Mouse (Mus musculus): ENCODE results near the gene P2rx5.

The P2rx5 gene

DNA sequence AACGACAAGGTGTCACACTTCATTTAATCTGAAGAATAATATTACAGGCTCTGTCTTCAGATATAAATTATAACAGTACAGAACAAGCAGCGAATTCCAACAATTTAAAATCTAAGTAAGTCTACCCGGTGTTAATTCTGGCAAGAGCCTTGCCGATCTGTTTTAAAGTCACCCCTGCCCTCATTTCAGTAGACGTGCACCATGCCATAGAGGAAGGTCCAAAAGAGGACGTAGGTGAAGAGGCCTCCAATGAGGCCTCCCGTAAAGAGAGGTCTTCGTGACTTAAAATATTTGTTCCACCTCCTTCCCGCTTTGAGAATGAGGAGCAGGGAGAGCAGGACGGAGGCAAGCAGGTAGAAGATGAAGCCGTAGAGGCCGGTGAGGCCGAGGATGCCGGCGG, 16.0 kb downstream of the P2rx5 start:
- no peak for DNase-seq (ENCODE audit: low spot score in 2 of 2)

GRCm38 (mm10) chr11:73176608-73177508, 16.6 kb downstream of the P2rx5 start, which contains the start of the genes Emc6 and Tax1bp3:
Gene Emc6, minus strand, starts transcription at chr11:73177037.
Gene Tax1bp3, plus strand, starts transcription at chr11:73177083.
- DNase-seq (ENCODE audit: low spot score in 2 of 2): peak; percentile 95 to 97

DNA sequence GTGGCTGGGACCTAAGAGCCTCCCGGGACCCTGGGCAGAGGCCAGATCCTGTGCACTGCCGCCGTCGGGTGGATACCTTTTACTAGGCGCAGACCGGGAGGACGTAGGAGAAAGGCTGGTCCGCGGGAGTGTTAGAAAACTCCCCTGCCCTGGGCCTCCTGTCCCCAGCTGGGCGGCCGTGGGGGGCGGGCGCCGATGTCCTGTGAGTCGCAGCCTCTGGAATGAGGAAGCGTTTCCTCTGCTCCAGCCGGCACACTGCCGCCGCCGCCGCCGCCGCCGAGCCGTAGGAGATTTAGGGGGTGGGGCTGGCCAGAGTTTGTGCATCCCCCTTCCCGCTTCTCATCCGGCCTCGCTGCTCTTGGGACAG, 17.3 kb downstream of the P2rx5 start:
- peak in 1 of 2 experiments; percentile 35 for DNase-seq (ENCODE audit: low spot score in 2 of 2)

- DNase-seq (ENCODE audit: low spot score in 2 of 2): no peak
These were observed 17.7 kb downstream of the P2rx5 start for GRCm38 (mm10) chr11:73177895-73178294.

DNA sequence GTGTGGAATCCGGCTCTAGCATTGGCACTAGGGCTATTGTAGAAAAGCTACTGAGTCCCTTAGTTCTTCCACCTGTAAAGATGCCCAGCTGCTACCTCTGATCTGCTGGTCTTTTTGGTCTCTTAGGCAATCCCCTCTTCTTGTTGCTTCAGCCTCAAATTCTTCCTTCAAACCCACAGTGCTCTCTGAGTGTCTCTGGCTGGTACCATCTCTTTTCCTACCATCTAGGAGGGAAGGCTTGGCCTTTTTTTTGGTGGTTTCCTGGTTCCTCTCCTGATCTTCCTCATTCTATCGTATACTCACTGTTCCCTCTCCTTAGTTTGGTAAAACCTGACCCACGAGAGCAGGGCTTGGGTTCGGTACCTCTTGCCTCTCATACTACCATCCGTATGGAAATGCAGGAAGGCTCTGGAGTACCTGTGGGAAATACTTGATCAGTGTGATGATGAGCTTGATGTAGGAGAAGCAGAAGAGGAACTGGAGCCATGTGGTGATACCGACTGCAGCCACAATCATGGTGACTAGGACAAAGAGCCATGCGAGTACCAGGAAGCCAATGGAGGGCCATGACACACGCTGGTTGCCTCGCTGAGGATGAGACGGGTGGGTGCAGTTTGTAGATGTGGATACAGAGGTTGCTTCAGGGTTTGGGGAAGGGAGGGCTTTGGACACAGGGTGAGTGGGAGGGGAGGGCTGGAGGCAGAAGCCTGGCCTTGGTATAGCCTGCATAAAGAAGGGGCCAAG, 25.8 kb downstream of the P2rx5 start:
- DNase-seq (ENCODE audit: low spot score in 2 of 2): no peak

DNA sequence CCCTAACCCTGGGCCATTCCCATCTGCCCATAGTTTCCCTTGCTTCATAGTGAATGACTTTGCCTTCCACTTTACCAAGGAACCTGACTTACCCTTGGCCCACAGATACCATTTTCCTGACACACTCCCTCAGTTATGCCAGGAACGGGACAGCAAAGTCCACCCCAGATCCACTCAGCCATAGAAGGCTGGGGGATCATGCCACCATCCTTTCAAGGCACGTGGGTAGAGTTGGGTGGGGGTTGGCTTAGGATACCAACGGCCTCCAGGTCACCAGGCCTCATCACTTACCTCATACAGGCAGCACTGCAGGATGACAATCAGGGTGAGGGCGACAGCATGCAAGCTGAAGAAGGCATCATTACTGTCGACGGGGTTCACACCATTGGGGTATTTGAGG, 27.0 kb downstream of the P2rx5 start:
- DNase-seq (ENCODE audit: low spot score in 2 of 2): no peak

DNA sequence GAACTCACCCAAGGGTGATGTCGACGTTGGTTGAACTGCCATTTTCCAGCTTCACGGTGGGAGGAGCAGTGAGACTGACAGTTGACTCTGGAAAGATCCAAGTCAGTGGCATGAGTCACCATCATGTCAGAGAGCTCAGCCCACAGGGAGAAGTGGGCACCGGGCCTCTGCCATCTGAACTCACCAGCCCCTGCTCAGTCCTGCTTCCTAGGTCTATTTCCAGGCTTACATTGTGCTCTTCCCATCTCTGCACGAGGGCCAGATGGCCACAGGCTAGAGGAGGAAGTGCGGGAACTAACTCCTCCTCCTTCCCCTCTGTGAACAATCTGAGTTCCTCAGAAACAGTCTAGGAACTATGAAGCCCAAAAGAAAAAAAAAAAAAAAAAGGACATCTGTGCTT, 32.8 kb downstream of the P2rx5 start:
- DNase-seq (ENCODE audit: low spot score in 2 of 2): no peak

GRCm38 (mm10) chr11:73194444-73194843, 34.2 kb downstream of the P2rx5 start:
- no peak for DNase-seq (ENCODE audit: low spot score in 2 of 2)

GRCm38 (mm10) chr11:73198190-73198589, 38.0 kb downstream of the P2rx5 start:
- no peak for DNase-seq (ENCODE audit: low spot score in 2 of 2)

- peak; percentile 76 to 78 for DNase-seq (ENCODE audit: low spot score in 2 of 2)
These were observed 38.5 kb downstream of the P2rx5 start, which contains the start of gene Ctns for GRCm38 (mm10) chr11:73198603-73199229. Gene Ctns, minus strand, starts transcription at chr11:73199042.

DNA sequence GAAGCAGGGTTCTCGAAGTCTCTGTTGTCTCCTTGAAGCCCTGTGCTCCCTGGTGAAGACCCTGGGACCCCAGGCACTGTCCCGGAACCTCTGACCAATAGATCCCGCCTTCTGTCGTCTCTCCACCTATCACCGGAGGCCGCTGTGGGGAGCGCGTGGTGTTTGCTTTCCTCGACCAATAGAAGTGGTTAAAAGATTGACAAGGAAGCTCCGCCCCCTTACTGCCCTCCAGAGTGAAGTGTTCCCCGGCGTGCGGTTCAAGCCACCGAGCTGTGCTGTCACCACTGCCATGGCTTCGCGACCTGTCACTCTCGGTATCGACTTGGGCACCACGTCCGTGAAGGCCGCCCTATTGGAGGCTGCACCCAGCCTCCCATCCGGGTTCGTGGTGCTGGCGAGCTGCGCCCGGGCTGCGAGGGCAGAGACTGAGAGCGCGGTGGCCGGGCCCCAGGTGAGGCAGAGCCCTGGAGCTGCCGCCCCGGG, 39.0 kb downstream of the P2rx5 start, which contains the start of gene Shpk:
Shpk (plus strand) TSS at position 231 of the 483 bp plus-strand sequence.
- DNase-seq (ENCODE audit: low spot score in 2 of 2): peak; percentile 93 to 94

- DNase-seq (ENCODE audit: low spot score in 2 of 2): peak; percentile 23 to 28
These were observed 39.7 kb downstream of the P2rx5 start for GRCm38 (mm10) chr11:73199879-73200278.

- no peak for DNase-seq (ENCODE audit: low spot score in 2 of 2)
These were observed 40.8 kb downstream of the P2rx5 start for GRCm38 (mm10) chr11:73201021-73201420.

- DNase-seq (ENCODE audit: low spot score in 2 of 2): no peak
These were observed 41.4 kb downstream of the P2rx5 start for GRCm38 (mm10) chr11:73201597-73201996.

DNA sequence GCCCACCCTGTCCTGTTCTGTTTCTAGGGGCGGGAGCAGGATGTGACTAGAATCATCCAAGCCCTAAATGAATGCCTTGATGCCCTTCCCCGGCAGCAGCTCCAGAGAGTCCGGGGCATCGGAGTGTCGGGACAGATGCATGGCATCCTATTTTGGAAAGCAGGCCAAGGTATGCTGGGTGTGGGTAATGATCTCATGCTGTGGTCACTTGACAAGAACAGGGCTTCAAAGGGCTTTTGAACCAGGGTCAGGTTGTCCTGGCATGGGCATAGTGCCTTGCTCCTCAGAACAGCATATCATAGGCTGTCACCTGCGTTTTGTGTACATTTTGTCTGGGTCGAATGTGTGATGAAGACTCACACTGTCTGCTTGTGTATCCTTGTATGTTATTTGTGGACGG, 43.7 kb downstream of the P2rx5 start:
- DNase-seq (ENCODE audit: low spot score in 2 of 2): no peak

GRCm38 (mm10) chr11:73205194-73205593, 45.0 kb downstream of the P2rx5 start:
- no peak for DNase-seq (ENCODE audit: low spot score in 2 of 2)

DNA sequence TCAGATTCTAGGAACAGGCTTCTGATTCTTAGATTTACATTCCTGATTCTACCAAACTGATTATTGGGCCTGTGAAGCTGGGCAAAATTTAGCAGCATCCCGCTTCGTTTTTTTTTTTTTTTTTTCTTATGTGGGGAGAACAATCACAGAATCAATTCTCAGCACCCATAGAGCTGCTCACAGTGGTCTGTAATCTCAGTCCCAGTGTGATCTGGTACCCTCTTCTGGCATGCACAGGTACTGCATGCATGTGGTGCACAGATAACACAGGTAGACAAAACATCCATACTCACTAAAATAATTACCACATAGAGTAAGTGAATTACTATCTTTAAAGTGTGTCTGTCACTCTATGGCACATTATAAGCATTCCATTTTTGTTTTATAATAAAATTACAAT, 47.4 kb downstream of the P2rx5 start:
- DNase-seq (ENCODE audit: low spot score in 2 of 2): no peak

- DNase-seq (ENCODE audit: low spot score in 2 of 2): no peak
These were observed 53.7 kb downstream of the P2rx5 start for GRCm38 (mm10) chr11:73213956-73214355.

DNA sequence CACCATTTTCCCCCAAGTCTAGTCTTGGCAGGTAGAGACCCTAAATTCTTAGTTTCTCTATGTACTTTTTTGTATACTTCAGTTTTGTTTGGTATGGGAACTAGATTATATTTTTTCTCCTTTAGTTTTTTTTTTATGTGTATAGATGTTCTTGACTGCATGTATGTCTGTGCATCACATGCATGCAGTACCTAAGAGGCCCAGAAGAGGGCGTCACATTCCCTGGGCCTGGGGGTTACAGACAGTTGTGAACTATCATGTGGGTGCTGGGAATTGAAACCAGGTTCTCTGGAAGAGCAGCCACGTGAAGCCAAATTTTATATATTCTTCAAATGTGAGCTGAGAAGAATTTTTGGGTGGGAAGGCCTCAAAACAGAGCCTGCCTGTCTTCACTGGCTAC, 59.5 kb downstream of the P2rx5 start:
- DNase-seq (ENCODE audit: low spot score in 2 of 2): no peak

- no peak for DNase-seq (ENCODE audit: low spot score in 2 of 2)
These were observed 60.4 kb downstream of the P2rx5 start for GRCm38 (mm10) chr11:73220651-73221050.

Measured in thymus, postnatal 10 days (tissue).